Mouse (Mus musculus): ENCODE measurements around the gene Macf1. TPM values are rescaled to one million over a fixed set of nuclear protein-coding genes. Genes with fewer than 3 reads are reported as not detected.
"Not testable (repeated sequence)": the region's sequence is repeated elsewhere in the genome, so short reads cannot be mapped to it uniquely, and the experiment has no call there.

Macf1 gene
- polyA plus RNA-seq, 1 experiment, result 90.1 TPM

- Histone ChIP-seq H3K27ac (replicated peaks; ENCODE audit: low read depth, low read length) (no peak overlapping the region), H3K4me3 (ENCODE audit: insufficient read depth, low read depth, low read length) (peak overlapping the region; percentile 96), H3K4me1 (ENCODE audit: control insufficient read depth, insufficient read depth, insufficient read length, low read length) (peaks cover 12% of the 10 kb centered on the region; the same call in 1 of the 2 replicates)
These were observed 20.5 kb downstream of the Macf1 start for GRCm38 (mm10) chr4:123663688-123663965.

- Histone ChIP-seq H3K27ac (replicated peaks; ENCODE audit: low read depth, low read length) (no peak overlapping the region; the same call in 1 of the 2 replicates), H3K4me1 (ENCODE audit: control insufficient read depth, insufficient read depth, insufficient read length, low read length) (peaks cover 12% of the 10 kb centered on the region; the same call in 1 of the 2 replicates), H3K4me3 (ENCODE audit: insufficient read depth, low read depth, low read length) (peak overlapping the region; percentile 96)
These were observed 21.1 kb downstream of the Macf1 start for GRCm38 (mm10) chr4:123662914-123663687.

- H3K27ac ChIP-seq (replicated peaks; ENCODE audit: low read depth, low read length), result no peak overlapping the region
- no peaks in the 10 kb centered on the region; the same call in none of the 2 replicates for H3K4me1 ChIP-seq (ENCODE audit: control insufficient read depth, insufficient read depth, insufficient read length, low read length)
- no peak overlapping the region for H3K4me3 ChIP-seq (ENCODE audit: insufficient read depth, low read depth, low read length)
These were observed 26.0 kb downstream of the Macf1 start for GRCm38 (mm10) chr4:123658175-123658574.

DNA sequence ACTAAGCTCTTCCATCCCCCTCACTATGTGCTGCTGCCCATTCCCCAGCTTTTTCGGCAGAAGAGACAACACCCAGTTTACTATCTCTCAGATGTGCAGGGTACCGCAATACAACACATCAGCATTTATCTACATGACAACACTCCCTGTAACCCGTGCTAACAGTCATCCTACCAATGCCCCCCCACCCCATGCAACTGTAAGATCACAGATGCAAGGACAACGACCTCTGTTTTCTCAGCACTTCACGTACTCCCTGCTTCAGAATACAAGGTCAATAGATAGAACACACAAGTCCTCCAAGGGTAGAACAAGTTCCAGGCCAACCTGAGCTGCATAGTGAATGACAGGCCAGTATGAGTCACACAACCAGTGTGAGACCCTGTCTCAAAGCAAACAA lies 28.9 kb downstream of the Macf1 start:
- no peaks in the 10 kb centered on the region; the same call in 1 of the 2 replicates for H3K4me1 ChIP-seq (ENCODE audit: control insufficient read depth, insufficient read depth, insufficient read length, low read length)
- no peak overlapping the region for H3K4me3 ChIP-seq (ENCODE audit: insufficient read depth, low read depth, low read length)

DNA sequence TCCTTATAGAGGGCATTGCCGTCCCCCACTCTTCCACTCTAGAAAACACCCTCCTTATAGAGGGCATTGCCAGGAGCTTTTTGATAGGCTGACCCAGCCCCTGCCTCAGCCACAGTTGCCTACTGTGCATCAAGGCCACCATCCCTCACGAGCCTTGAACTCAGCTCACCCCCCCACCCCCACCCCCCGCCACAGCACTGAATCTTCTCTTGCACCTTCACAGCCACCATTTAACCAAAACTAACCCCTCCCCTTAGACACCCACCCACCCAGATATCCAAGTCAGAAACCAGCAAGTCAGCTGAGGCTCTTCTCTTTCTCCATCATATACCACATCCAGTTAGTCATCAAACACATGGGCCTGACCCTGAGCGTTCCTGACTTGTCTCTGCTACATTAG lies 29.6 kb downstream of the Macf1 start:
- H3K27ac ChIP-seq (replicated peaks; ENCODE audit: low read depth, low read length), result no peak overlapping the region
- H3K4me1 ChIP-seq (ENCODE audit: control insufficient read depth, insufficient read depth, insufficient read length, low read length), result no peaks in the 10 kb centered on the region; the same call in 1 of the 2 replicates
- H3K4me3 ChIP-seq (ENCODE audit: insufficient read depth, low read depth, low read length), result no peak overlapping the region

More for the DNA sequence above, 28.9 kb downstream of the Macf1 start:
- no peak overlapping the region for H3K27ac ChIP-seq (replicated peaks; ENCODE audit: low read depth, low read length)

GRCm38 (mm10) chr4:123653446-123653845 lies 30.7 kb downstream of the Macf1 start:
- not testable (repeated sequence) for H3K4me1 ChIP-seq (ENCODE audit: control insufficient read depth, insufficient read depth, insufficient read length, low read length); H3K4me3 ChIP-seq (ENCODE audit: insufficient read depth, low read depth, low read length); H3K27ac ChIP-seq (replicated peaks; ENCODE audit: low read depth, low read length)

DNA sequence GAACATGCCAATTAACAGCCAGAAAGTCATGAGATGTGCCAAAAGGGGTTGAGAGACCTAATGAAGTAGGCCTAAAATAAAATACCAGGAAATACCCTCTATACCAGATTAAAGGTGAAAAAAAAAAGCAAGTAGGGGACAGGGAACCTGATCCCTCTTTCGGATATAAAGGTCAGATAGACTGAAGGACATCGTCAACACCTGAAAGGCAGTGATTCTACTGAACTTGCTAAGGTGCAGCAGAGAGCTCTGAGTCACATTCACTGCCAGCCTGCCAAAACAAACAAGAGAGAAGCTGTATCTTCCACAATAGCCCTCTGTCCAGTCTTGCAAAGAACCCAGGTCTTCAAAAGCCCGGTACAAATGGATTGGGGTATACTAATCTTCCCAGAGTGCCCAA lies 32.0 kb downstream of the Macf1 start:
- Histone ChIP-seq H3K4me3 (ENCODE audit: insufficient read depth, low read depth, low read length) (no peak overlapping the region), H3K27ac (replicated peaks; ENCODE audit: low read depth, low read length) (no peak overlapping the region), H3K4me1 (ENCODE audit: control insufficient read depth, insufficient read depth, insufficient read length, low read length) (no peaks in the 10 kb centered on the region; the same call in 1 of the 2 replicates)

DNA sequence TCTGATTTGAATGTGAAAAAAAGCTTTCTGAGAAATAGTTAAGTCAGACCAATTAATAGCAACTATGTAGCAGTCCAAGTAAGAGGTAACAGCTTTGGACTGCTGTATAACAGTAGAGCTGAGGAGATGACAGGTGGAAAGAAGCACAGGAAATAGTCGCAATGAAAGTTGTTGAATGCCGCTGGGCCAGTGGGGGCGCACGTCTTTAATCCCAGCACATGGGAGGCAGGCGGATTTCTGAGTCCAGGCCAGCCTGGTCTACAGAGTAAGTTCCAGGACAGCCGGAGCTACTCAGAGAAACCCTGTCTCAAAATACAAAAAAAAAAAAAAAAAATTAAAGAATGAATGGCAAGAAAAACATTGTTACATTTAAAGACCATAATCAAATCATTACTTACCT lies 35.0 kb downstream of the Macf1 start:
- Histone ChIP-seq H3K4me3 (ENCODE audit: insufficient read depth, low read depth, low read length) (no peak overlapping the region), H3K27ac (replicated peaks; ENCODE audit: low read depth, low read length) (no peak overlapping the region), H3K4me1 (ENCODE audit: control insufficient read depth, insufficient read depth, insufficient read length, low read length) (no peaks in the 10 kb centered on the region)

DNA sequence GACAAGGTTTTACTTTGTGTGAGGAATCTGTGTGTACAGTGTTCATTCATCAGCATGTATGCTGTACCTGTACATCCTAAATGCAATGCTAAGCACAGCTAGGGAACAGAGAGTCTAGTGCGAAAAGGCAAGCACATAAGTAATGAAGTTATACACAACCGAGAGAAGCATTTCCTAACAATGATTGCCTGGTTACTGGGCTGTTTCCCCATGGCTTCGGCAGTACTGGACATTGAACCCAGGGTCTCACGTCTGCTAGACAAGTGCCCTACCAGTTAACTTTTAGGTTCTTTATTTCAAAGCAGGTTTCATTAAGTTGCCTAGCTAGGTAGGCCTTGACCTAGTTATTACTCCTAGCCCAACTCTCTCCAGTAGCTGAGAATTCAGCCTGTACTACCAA lies 36.5 kb downstream of the Macf1 start:
- Histone ChIP-seq H3K4me3 (ENCODE audit: insufficient read depth, low read depth, low read length) (no peak overlapping the region), H3K4me1 (ENCODE audit: control insufficient read depth, insufficient read depth, insufficient read length, low read length) (no peaks in the 10 kb centered on the region; the same call in none of the 2 replicates), H3K27ac (replicated peaks; ENCODE audit: low read depth, low read length) (no peak overlapping the region)

DNA sequence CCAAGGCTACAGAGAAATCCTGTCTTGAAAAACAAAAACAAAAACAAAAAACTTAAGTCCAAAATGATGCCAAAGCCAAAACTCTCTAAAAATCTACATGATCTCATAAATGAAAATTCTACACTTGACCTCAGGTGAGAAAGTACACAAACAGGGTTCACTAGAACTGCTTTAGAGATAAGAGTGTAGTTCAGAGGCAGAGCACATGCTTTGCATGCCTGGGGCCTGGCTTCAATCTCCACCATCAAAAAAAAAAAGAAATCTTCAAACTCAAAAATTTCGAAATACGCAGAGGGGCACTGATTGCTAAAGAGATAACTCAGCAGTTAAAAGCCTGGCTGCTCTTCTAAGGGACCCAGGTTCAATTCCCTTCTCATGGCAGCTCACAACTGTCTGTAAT lies 37.1 kb downstream of the Macf1 start:
- Histone ChIP-seq H3K4me3 (ENCODE audit: insufficient read depth, low read depth, low read length) (no peak overlapping the region), H3K27ac (replicated peaks; ENCODE audit: low read depth, low read length) (no peak overlapping the region), H3K4me1 (ENCODE audit: control insufficient read depth, insufficient read depth, insufficient read length, low read length) (no peaks in the 10 kb centered on the region; the same call in none of the 2 replicates)

DNA sequence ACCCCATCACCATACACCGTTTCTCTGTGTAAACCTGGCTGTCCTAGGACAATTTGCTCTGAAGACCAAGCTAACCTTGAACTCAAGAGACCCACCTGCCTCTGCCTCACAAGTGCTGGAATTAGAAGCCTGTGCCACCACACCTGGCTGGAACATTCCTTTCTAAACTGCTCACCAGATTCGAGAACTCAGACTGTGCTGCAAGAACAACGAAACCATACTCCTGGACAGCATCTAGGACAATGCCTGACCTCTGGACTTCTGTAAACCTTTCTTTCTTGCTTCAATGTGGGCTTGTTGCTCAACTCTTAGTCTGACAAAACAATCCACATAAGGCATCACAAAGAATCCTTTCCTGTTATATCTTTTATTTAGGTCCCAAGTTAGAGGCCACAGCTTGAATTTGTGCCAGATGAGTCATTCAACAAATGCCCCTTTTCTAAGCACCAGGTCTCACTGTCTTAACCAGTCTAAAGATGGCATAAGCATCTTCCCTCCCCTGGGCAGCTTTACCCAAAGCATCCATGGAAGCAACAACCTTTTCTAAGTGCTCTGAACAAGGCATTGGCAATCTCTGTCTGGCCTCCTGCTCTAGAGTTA lies 38.8 kb downstream of the Macf1 start:
- H3K4me1 ChIP-seq (ENCODE audit: control insufficient read depth, insufficient read depth, insufficient read length, low read length), result no peaks in the 10 kb centered on the region; the same call in none of the 2 replicates
- H3K4me3 ChIP-seq (ENCODE audit: insufficient read depth, low read depth, low read length), result no peak overlapping the region
- H3K27ac ChIP-seq (replicated peaks; ENCODE audit: low read depth, low read length), result no peak overlapping the region

GRCm38 (mm10) chr4:123643561-123643960 lies 40.6 kb downstream of the Macf1 start:
- no peak overlapping the region for H3K27ac ChIP-seq (replicated peaks; ENCODE audit: low read depth, low read length)
- H3K4me1 ChIP-seq (ENCODE audit: control insufficient read depth, insufficient read depth, insufficient read length, low read length), result no peaks in the 10 kb centered on the region; the same call in none of the 2 replicates
- no peak overlapping the region for H3K4me3 ChIP-seq (ENCODE audit: insufficient read depth, low read depth, low read length)

DNA sequence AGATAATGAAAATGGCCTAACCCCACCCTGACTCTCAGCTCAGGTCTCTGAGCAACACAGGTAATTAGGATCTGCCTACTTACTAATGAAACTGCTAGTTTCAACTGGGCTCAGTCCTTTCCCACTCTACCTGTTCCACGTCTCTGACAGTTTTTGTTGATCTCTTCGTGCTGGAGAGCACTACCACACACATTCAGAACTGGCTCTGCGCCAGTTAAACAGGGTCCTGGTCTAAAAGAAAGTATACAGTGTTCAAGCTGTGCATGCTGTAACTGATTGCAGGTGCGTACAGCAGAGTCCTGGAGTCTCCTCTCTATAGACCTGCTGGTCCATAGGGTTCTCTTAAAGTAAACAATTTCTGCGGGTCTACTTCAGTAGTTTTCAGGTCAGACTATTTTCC lies 41.3 kb downstream of the Macf1 start:
- Histone ChIP-seq H3K27ac (replicated peaks; ENCODE audit: low read depth, low read length) (no peak overlapping the region; the same call in 1 of the 2 replicates), H3K4me3 (ENCODE audit: insufficient read depth, low read depth, low read length) (no peak overlapping the region), H3K4me1 (ENCODE audit: control insufficient read depth, insufficient read depth, insufficient read length, low read length) (no peaks in the 10 kb centered on the region; the same call in none of the 2 replicates)

DNA sequence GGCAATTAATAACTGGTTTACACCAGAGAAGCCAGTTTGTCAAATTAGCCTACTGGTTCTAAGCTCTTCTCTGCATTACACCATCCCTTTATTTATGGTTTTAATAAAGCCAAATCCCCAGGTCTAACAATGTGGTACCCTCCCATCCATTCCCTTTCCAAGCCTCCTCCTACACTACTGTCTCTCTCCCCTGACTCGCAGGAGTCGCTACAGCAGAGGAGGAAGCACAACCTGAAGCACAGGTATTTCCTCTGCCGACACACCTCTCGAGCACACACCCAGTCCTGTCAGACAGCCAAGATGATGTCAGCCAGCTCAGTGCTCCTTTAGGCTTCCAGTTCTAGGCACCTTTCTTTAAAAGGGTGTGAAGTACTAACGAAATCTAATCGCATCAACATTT lies 47.0 kb downstream of the Macf1 start:
- H3K4me3 ChIP-seq (ENCODE audit: insufficient read depth, low read depth, low read length), result no peak overlapping the region
- no peak overlapping the region for H3K27ac ChIP-seq (replicated peaks; ENCODE audit: low read depth, low read length)
- H3K4me1 ChIP-seq (ENCODE audit: control insufficient read depth, insufficient read depth, insufficient read length, low read length), result peaks cover 17% of the 10 kb centered on the region

- no peak overlapping the region for H3K4me3 ChIP-seq (ENCODE audit: insufficient read depth, low read depth, low read length)
- H3K27ac ChIP-seq (replicated peaks; ENCODE audit: low read depth, low read length), result peak overlapping the region; percentile 69
- H3K4me1 ChIP-seq (ENCODE audit: control insufficient read depth, insufficient read depth, insufficient read length, low read length), result peaks cover 22% of the 10 kb centered on the region
These were observed 48.7 kb downstream of the Macf1 start for GRCm38 (mm10) chr4:123635428-123635827.

DNA sequence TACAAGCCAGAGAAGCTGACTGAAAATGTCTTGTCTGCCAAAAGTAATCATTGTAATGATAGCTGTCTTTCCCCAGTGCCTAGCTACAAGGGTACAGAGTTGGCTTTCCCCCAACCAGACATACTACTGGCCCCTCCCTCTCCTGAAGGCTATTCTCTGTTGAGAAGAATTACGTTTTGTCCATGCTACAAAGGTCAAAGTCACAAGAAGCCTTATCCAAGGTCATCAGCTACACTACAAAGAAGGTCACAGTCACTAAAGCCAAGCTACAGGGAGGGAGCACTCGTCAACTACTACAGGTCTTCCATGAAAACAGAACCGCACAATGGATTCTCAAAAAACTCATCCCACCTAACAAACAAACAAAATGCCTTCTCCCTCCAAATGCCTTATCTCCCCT lies 49.7 kb downstream of the Macf1 start:
- Histone ChIP-seq H3K4me1 (ENCODE audit: control insufficient read depth, insufficient read depth, insufficient read length, low read length) (peaks cover 28% of the 10 kb centered on the region), H3K27ac (replicated peaks; ENCODE audit: low read depth, low read length) (peak overlapping the region; percentile 90), H3K4me3 (ENCODE audit: insufficient read depth, low read depth, low read length) (no peak overlapping the region)
